Mouse (Mus musculus) c-Kit-positive CD71-positive TER-119-negative erythroid progenitor cells, embryonic 14.5 days (primary cell): ENCODE results near the gene Gm3512.
"Not testable (repeated sequence)": the region's sequence is repeated elsewhere in the genome, so short reads cannot be mapped to it uniquely, and the experiment has no call there.

Source experiments
- DNase-seq: peaks from one replicate; pipeline ENCODE4 v3.0.0-alpha.2; 2013; ENCODE audit warnings: low read depth

The Gm3512 gene

DNA sequence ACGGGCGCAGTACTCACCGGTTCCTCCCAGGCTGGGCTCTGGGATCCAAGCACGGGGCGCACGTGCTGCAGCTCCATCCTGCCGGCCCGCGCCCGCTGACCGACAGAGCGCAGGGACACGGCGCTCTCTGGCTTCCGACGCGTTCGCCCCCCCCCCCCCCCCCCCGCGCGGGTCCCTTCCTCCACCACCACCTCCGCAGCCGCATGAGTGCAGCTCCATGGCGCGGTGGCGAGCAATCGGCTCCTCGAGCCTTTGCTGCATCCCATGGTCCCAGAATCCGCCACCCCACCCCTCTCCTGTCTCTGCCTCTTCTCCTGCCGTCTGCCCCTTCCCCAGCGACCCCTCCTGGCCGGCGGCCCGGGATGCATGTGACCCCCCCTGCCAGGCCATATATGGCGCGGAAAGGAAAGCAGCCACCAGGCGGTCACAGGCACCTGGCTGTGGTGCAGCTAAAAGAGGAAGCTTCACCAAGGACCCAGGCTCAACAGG is at the start of gene Gm3512:
Gene Gm3512, minus strand, starts transcription at position 51 of the 489 bp plus-strand sequence.
- not testable (repeated sequence) for DNase-seq

DNA sequence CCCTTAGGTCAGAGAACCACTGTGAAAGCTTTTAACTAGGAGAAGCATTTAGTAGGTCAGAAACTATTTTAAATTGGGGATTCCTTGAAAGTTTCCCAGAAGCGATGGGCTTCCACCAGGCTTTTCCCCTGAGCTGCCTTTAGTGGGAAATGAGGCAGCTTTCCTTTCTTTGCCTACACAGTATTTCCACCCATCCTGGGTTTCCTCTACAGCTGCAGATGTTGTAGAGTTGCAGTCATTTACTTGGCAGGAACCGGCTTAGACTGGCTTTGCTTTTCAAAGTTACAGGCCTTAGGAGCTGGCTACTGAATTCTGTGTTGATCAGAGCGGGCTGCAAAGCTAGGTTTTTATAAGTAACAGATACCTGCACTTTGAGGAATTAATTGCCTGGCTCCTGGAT is 25.7 kb upstream of the Gm3512 start:
- DNase-seq: not testable (repeated sequence)

DNA sequence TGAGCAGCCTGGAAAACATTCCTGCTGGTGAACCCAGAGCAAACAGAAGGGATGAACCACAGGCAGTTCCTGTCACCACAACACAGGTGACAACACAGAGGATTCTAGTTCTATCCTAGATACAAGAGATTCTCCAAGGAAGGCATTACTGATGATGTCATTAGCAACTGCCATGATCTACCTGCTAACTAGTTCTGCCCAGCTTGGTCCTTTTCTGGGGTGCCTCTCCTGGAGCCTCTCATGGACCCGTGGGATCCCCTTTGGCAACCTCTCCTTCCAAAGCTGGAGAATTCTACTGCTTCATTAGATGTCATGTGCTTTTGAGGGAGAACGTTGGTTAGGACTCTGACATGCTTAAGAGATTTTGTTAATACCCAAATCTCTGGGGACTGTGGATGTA is 20.1 kb upstream of the Gm3512 start, which contains the start of gene Gm16434:
Gene Gm16434, minus strand, starts transcription at position 101 of the 400 bp plus-strand sequence.
- DNase-seq: not testable (repeated sequence)

GRCm38 (mm10) chr14:7125312-7125711 is 49.0 kb downstream of the Gm3512 start, which contains the start of gene Gm6676:
Gm6676 (minus strand) TSS chr14:7125412.
- DNase-seq: not testable (repeated sequence)

DNA sequence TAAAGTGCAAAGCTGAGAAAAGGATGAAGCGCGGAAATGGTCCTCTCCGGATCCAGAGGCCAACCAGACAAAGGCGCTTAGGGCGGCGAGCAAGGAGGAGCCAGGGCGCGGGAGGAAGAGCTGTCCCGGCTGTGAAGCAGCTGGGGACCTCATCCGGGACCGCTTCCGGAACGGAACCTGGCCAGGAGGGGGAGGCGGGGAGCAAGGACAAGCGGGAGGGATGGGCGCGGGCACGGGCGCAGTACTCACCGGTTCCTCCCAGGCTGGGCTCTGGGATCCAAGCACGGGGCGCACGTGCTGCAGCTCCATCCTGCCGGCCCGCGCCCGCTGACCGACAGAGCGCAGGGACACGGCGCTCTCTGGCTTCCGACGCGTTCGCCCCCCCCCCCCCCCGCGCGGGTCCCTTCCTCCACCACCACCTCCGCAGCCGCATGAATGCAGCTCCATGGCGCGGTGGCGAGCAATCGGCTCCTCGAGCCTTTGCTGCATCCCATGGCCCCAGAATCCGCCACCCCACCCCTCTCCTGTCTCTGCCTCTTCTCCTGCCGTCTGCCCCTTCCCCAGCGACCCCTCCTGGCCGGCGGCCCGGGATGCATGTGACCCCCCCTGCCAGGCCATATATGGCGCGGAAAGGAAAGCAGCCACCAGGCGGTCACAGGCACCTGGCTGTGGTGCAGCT is 69.1 kb downstream of the Gm3512 start:
- not testable (repeated sequence) for DNase-seq
